Mouse (Mus musculus) ovary, postnatal 10 days (tissue): ENCODE data around the gene Polr3gl.

Experiments
- DNase-seq: peaks from one replicate; pipeline ENCODE4 v3.0.0; 2022; ENCODE audit warnings: low spot score

The Polr3gl gene

DNA sequence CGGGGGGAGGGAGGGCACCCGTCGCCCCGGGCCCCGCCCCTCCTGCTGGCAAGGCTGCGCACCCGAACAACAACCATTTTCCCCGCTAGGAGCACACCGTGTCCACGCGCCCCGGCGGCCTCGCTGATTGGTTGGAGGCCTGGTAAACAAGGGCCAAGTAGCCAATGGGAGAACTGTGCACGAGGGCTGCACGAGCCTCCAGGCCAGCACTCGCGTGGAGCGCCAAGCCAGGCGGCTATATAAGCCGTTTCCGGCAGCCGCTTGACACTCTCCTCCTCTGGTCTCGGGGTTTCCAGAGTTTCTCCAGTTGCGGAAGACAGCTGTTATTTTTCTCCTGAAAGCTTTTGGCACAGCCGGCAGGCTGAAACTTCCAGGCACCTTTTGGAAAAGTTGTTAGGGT, 36.3 kb downstream of the Polr3gl start, which contains the start of gene Txnip:
Gene Txnip, plus strand, starts transcription at position 264 of the 400 bp plus-strand sequence.
- DNase-seq, result peak; percentile 100

DNA sequence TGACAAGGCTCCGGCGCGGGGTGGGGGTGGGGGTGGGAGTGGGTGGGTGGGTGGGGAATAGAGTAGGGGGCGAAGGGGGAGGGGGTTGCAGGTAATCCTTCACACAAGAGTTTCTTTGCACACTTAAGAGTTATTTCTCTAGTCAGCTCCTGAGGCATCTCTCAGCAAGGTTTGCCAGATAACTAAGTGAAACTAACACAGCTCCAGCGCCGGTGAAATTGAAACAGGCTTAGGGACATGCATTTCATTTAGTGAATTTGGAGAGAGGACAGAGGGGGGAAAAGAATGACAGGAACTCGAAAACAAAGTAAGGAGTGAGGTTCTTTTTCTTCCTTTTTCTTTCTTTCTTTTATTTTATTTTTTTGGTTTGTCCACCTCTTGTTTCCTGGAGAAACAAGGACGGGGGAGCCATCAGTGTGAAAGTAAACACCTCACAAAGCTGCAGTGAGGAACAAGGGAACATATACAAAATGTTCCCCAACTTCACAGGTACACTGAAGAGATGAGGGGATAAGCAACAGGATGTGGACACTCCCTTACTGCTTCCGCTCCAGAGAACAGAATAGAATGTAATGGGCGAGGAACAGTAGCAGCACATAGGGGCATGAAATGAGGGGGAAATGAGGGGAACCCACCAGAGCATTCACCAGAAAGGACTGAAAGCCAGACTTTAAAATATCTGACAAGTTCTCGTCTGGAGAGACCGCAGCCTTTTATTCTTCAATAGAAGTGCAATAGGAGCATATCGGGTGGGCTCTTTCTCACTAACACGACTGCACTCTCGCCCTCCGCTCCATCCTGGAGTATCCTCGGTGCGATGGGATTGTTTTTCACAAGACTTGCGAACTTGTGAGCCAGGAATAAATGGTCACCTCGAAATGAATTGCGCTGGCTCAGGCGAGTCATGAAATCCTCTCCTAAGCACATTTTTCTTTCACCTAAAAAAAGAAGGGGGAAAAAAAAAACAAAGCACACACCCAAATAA, 37.0 kb downstream of the Polr3gl start:
- no peak for DNase-seq

DNA sequence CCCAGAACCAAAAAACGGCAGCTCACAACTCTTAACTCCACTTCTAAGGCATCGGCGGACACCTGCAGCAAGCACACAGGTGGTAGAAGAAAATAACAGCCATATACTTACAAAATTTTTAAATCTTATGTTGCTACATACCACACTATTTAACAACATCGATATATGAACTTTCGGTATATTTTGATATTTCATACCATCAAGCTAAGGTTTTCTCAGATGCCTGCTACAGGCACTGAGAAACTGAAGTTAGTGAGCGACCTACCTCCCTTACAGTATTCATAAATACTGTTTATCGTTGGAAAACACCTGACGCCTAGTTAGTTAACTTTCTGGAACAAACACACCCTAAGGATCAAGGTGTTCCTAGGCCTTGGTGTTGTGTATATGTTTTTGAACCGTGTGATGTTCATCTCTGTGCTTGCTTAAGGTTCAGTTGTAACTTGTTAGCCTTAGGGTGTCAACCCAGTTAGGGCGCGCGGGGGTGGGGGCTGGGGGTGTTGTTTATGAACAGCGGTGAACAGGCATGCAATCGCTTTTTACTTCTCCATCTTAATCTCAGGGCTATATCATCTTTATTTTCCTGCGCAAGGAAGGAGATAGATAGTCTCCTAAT, 37.9 kb downstream of the Polr3gl start:
- no peak for DNase-seq

DNA sequence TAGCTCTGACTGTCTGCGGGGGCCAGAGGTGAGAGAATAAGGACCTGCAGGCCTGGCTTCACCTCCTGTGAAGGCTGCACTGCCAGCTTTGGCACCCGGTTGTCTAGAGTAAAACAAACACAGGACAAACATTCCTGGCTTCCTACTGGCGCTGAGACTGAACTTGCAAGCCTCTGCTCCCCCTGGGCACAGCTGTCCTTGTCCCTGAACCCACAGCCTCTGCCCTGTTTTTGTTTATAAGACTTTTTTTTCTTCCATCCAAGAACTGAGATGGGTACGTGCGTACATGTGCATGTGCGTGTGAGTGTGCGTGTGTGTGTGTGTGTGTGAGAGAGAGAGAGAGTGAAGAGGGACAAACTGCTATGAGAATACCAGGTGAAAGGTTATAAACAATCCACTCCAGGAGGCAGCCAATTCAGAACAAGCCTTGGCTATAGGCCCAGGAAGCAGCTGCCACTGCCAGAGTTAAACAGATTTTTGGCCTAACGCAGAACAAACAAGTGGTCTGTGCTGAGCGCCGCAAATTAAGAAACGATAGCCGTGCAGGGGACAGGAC, 38.9 kb downstream of the Polr3gl start:
- no peak for DNase-seq

DNA sequence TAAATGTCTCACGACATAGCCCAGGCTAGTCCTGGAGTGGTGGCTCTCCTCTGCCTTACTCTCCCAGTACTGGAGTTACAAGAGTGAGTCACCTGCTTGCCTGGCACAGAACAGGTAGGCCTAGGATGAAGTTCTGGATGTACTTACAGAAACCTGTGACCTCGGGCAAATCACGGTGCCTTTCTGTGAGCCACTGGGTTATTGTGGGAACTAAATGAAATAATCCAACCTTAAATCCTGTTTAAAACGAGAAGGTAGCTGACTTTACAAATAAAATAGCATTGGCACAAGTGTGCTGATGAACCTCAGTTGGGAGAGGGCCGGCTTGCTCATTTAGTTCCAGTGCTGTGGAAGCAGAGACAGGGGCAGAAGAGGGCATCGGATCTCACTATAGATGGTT, 39.7 kb downstream of the Polr3gl start:
- DNase-seq, result no peak

DNA sequence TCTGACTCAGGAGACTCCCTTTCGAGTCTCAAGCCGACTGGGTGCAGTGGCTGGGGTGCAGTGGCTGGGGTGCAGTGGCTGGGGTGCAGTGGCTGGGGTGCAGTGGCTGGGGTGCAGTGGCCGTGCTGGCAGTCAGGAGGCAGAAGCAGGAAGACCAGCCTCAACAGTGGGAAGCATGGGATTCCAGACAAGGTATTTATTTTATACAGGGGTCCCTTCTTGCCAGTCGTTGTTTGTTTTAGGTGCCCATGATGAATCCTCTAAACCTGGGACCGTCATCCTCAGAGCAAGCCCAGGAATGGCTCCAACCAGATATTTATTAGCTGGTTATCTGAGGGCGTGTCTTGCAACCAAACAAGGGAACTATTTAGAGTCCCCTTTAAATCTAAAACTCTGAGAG, 40.4 kb downstream of the Polr3gl start:
- DNase-seq, result no peak

DNA sequence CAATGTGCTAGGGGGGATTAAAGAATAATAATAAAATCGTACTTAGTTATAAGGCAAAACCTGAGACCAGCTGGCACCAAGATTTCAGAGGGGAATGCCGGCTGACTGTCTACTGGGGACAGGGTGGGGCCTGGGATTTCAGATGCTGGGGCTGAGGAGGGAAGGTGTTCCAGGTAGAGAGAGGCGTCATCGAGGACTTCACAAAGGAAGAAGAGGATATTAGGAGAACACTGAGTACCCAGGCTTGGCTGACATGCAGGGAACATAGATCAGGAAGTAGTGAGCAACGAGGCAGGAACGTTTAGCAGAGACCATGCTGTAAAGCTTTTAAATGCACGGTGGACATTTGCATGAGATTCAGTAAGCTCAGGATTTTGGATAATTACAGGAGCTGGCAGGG, 42.1 kb downstream of the Polr3gl start:
- DNase-seq, result no peak

DNA sequence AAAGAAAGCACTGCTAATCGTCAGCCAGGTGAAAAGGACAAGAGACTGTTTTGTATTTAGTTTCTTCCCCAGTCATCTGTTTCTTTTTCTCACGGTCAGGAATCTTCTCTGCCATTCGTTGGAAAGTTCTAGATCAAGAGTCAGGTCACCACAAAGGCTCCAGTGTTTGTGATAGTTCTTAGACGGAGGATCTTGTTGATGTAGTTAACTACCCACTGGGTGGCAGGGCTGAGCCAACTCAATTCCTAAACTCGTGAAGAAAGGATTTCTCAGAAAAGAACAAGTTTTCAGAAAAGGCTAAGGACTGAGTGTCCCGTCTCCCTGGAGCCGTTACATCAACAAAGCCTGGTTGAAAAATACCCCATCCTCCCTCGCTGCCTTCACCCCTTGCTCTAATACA, 42.8 kb downstream of the Polr3gl start:
- no peak for DNase-seq

DNA sequence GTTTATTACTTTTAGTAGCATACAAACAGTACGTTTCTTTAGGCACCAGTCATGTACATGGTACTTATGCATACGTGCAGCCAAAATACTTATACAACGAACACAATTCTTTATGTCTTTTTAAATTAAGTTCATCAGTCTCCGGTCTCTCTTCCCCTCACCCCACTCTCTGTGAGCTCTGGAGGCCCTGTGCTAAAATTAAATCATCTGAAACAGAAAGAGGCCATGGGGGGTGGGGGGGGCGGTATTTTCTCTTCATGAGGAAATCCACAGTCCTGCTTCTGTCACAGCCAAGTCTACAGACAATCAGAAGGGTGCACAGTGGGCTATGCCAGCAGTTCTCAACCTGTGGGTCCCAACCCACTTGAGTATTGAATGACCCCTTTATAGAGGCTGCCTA, 44.6 kb downstream of the Polr3gl start:
- no peak for DNase-seq

DNA sequence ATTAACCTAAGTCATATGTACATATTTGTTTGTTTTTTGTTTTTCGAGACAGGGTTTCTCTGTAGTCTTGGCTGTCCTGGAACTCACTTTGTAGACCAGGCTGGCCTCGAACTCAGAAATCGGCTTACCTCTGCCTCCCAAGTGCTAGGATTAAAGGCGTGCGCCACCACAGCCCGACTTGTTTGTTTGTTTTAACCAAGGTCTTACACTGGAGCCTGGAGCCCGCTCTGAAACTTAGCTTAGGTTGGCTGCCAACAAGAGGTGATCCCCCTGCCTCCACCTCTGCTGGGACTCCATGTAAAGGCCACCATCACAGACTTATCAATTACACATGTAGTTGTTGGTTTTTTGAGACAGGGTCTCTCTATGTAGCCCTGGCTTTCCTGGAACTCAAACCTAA, 45.2 kb downstream of the Polr3gl start:
- no peak for DNase-seq

DNA sequence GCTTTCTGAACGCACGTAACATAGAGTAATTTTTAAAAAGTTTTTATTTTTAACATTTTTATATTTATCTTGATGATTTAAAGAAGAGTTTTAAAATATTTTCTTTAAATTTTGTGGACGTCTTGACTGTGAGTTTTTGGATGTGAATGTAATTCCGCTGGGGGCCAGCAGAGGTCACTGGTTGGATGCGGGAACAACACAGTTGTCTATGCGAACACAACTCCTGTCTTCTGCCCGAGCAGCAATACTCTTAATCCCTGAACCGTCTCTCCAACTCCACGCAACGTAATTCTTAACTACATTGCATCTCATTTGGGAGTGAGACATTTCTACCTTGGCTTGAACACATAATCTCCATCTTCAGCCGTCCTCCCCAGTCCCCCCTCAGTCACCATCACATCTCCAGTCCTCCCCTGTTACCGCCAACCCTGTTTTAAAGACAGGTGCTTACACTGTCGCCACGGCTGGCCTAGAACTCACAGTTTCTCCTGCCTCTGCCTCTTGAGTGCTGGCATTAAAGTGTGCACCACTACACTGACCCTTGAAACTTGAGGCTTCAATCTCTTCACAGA, 46.5 kb downstream of the Polr3gl start:
- no peak for DNase-seq

DNA sequence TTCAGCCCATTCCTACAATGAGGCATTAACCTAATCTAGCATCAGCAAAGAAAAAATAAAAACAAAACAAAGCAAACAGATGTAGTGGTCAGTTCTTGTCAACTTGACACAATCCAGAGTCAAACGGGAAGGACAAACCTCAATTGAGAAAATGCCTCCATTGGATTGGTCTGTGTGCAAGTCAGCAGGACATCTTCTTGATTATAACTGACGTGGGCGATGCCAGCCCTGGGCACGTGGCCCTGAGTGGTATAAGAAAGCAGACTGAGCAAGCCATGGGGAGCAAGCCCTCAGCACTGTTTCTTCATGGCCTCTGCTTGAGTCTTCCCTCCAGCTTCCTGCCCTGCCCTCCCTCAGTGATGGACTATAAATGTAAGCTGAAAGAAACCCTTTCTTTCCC, 47.1 kb downstream of the Polr3gl start:
- DNase-seq, result no peak

DNA sequence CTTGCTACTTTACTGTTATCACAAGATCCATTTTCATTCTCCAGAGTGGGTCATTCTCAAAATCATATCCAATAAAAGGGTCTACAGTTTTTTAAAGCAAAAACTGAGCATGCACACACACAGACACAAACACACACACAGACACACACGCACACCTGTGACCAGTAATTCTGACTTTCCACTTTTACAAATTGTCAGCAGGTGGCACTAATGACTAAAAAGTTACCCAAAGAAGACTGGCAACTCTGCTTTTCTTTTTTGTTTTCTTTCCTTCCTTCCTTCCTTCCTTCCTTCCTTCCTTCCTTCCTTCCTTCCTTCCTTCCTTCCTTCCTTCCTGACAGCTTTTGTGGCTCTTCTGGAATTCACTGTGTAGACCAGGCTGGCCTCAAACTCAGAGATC, 48.4 kb downstream of the Polr3gl start:
- no peak for DNase-seq

DNA sequence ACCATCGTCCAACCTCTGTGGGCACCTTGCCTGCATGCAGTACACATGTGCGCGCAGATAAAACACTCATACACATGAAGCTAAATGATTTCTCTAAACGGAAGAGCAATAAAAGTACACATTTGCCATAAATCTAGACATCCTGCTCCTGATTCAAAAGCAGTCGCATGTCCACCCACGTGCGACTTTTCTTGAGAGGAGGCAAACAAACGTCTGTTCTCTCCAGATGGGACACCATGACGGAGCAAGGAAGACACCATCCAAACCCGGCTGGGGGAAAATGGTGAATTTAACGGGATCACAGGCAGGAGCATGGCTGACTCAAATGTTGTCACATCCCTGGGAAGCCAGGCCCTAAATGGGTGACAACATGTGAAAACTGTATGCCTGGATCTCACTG, 50.6 kb downstream of the Polr3gl start:
- no peak for DNase-seq

DNA sequence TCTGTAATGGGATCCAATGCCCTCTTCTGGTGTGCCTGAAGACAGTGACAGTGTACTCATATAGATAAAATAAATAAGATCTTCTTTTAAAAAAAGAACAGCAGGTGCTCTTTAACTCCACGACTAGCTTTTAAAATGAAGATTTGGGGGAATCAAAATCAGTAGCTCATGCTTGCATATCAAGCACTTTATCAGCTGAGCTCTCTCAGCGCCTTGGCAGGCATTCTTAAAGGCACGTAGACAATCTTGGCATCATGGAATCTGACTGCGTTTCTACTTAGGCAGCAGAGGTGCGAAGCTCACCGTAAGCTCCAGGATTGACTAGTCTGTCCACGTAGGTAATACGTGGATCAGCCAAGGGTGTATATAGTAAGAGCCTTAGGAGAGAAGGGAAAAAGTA, 51.4 kb downstream of the Polr3gl start:
- no peak for DNase-seq

DNA sequence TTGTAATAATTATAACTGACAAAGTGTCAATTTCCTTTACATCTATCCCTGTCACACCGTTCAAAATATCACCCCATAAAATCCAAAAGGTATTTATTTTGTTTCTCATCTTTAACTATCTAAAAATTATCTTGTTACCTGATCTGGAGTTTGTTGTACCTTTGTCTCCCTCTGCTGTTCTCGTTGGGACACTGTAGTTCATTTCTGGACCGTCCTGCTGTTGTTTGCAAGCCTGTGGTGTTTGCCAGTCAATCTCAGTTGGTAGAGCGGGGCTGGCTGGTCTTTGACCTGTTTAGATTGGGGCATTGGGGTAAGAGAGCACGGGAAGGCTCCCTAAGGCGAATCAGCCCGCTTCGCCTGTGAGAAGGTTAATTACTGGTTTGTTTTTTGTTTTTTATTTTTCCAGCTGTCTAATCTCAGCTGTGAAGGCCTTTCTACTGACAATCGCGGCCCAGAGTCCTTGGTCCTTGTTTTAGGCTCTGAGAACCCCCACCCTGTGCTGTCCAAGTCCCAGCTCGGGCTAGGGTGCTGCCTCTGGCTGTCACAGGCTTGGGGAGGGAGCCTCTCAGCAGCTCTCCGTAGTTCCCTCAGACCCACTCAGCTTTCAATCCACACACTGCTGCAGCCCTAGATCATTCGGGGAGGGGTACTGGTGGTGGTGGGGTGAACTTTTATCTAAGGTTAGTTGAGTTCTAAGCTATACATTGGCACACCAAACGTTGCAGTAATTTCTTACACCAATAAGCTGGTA, 52.5 kb downstream of the Polr3gl start:
- no peak for DNase-seq

DNA sequence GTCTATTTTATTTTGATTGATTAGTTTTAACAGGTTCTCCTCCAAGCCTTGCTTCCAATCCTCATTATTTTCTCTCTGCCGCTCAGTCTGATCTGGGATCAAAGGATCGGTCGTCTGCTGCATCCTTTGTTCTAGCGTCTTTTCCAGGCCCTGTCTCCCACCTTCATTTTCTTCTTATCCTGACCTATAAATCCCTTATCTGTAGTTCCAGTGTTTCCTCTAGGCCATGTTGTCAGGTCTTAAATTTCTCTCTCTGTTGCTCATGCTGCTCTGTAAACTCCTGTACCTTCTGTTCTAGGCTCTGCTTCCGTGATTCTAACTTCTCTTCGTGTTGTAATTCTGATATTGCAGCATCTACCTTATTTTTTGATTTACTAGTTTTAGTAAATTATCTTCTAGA, 53.2 kb downstream of the Polr3gl start:
- no peak for DNase-seq

DNA sequence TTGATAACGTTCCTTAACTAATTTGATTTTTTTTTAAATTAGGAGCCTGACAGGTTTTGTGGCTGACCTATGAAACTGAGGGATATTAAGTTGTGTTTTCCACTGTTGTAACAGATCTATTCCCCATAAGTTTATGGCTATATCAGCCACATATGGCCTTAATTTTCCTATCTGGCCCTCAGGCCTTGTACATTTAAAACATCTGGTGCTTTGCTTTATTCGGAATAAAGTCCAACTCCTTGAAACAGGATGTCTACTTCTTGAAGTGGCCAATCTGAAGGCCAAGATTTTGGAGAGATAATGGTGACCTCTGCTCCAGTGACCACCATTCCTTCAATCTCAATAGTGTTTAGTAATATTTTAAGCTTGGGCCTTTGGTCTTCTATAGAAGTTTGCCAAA, 54.7 kb downstream of the Polr3gl start:
- no peak for DNase-seq

DNA sequence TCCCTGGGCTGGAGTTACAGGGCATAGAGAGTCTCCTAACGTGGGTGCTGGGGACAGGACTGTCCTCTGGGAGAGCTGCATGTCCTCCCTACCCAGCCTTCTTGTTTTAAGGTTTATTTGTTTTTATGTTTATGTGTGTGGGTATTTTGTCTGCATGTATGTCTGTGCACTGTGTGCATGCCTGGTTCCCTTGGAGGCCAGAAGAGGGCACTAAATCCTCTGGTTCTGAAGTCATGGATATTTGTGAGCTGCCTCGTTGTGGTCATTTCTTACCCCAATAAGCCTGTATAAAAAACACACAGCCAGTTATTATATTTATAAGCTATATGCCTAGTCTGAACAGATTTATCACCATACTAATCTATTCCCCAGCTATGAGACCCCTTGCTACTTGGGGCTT, 59.7 kb downstream of the Polr3gl start:
- DNase-seq, result no peak

DNA sequence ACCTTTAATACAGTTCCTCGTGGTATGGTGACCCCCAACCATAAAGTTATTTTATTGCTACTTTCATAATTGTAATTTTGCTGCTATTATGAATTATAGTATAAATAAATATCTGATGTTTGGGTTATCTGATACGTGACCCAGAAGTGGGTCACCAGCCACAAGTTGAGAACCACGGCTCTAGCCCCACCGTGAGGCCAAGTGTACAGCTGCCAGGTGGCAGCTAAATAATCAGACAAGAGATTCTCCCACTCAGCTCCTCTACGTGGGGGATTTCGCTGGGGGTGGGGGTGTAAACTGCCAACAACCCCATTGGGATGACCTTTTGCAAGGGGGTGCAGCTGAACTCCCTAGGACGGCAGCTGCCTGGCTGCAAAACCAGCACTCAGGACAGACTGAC, 61.9 kb downstream of the Polr3gl start:
- DNase-seq, result no peak

DNA sequence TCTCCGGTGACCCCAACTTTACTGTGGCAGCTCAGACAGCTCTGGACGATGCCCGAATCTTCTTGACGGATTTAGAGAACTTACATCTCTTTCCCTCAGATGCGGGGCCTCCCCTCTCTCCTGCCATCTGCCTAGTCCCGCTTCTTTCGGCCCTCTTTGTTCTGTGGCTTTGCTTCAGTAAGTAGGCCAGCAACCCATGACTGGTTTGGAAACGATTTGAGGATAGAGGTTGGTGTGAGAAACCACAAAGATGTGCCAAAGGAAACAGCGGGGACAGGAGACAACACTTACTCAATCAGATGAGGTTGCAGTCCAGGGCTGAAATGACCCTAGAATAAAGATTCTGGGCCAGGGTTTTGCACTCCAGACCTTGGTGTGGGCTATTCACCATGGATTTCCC, 65.5 kb downstream of the Polr3gl start:
- no peak for DNase-seq
